Mouse (Mus musculus) heart, adult 8-10 months (tissue): ENCODE measurements around the gene Vat1. TPM values are rescaled to one million over a fixed set of nuclear protein-coding genes. Genes with fewer than 3 reads are reported as not detected.
"Not testable (repeated sequence)": the region's sequence is repeated elsewhere in the genome, so short reads cannot be mapped to it uniquely, and the experiment has no call there.

Source experiments
- DNase-seq: peaks from one replicate; pipeline ENCODE4 v3.0.0; 2022; ENCODE audit warnings: low spot score
- total RNA-seq, 4 experiments: library from RNA; stranded (reverse); gene quantifications; 2 replicates each; pipeline ENCODE4 v1.2.4; 2022

Gene Vat1
- total RNA-seq: 10 to 100 TPM; 20.6 to 23.2 (median 21.8) TPM

- peak; percentile 70 for DNase-seq
These were observed at the start of gene Vat1 for GRCm38 (mm10) chr11:101465869-101466551. Gene Vat1 (minus strand): TSS chr11:101466230.

DNA sequence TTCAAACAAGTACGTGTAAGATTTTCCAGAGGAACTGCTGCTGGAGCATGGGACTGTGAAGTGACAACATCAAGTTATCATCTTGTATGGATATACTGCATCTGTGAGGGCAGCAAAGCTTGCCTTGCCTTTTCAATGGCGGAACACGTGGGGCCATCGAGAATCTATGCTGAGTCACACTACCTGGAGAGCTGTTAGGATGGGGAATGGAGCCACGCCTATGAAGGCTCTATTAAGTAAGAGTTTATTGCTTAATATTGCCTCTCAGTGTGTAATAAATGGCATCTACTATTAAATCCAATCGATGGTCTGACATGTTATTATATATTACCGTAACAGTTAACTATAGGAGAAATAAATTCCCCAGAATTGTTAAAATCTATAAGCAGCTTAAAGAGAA is 41.1 kb upstream of the Vat1 start:
- no peak for DNase-seq

DNA sequence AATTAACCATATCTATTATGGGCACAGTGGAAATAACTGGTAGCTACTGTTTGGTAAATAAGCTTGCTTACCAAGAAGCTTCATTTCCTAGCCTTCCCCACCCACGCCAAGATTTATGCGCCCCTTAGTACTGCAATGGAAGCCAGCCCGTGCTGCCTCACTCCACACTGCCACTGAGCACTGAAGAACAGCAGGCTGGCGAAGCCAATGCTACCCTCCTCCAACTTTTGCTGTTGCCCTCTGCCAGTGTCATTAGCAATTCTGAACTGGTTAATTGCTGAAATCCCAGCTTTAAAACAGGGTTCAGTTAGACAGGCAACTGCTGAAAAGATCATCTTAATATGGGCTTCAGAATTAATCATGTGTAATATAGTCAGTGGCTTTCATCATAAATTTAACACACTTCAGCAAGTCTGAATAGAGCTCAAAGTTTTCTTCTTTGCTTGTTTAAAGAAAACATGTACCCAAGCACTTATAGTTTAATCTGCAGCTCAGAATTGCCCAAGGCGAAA is 40.3 kb upstream of the Vat1 start:
- no peak for DNase-seq

GRCm38 (mm10) chr11:101486126-101486525 is 20.1 kb upstream of the Vat1 start:
- no peak for DNase-seq

DNA sequence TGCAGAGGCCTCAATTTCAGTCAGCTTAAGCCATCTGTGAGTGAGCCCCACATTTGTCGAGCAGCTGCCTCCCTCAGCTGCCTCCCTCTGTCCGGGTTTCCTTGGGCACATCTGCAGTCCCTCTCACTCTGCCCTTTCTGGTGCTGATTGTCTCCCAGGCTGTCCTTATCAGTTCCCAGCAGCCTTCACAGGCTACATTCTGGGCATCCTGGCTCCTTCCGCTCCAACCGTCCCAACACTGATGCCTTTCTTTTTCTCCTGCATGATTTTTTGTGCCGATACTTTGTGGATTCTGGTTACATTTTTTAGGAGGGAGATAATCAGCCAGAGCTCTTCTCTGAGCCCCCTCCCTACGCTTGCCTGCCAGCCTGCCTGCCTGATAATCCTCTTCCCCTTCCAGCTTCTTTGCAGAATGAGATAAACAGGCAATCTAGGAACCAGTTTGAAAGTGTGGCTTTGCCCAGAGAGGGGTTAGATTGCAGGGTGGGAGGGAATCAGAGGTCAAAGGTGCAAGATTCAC is 19.5 kb upstream of the Vat1 start:
- DNase-seq: no peak

DNA sequence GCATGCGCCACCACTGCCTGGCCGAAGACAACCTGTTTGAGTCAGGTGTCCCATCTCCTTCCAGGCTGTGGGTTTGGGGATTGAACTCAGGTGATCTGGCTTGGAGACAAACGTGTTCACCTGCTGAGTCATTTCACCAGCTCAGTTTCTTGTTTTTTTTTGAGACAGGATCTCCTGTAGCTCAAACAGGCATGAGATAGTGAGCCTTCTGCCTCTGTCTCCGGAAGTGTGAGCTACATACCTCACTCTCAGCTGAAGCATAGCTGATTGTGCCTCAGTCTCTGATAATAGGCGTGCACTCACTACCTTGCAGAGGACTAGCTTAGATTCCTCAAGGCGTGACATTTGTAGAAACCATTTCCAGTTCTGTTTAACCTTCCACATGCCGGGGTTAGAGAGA is 18.8 kb upstream of the Vat1 start:
- no peak for DNase-seq

DNA sequence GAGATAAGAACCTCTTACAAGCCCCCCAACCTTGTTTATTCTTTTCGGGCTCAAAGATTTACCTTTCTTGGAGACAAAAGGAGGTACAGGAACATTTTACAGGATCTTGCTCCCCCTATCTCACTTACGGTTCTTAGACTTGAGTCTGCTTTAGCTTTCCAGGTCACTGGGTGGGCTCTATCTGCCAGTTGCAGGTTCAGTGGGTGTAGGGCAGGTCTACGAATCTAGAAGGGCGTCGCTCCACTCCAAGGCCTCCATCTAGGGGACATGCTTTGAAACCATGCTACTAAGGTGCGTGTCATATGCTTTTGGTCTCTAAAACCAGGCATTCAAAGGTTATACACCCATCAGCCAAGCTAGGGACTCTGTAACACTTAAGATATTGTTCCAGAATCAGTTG is 18.2 kb upstream of the Vat1 start:
- no peak for DNase-seq

- no peak for DNase-seq
These were observed 17.8 kb upstream of the Vat1 start for GRCm38 (mm10) chr11:101483804-101484203.

DNA sequence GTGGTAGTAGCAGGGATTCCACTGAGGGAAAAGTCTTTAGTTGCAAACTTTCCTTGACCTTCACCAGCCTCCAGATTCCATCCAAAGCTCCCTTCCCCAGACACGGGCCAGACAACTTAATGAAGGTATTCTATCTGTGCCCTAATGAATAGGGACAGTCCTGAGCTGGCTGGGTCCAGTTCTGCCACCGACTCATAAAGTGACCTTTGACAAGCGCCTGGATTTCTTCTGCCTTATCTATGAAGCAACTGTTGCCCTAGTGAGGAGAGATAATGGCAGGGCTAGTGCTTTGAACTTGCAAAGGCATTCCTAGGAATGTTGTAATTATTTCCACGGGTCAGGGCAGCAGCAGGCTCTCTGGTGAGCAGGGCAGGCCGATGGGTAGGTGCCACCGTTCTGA is 14.9 kb upstream of the Vat1 start:
- DNase-seq: no peak

- no peak for DNase-seq
These were observed 13.2 kb upstream of the Vat1 start for GRCm38 (mm10) chr11:101479171-101479635.

- no peak for DNase-seq
These were observed 11.7 kb upstream of the Vat1 start for GRCm38 (mm10) chr11:101477552-101478211.

DNA sequence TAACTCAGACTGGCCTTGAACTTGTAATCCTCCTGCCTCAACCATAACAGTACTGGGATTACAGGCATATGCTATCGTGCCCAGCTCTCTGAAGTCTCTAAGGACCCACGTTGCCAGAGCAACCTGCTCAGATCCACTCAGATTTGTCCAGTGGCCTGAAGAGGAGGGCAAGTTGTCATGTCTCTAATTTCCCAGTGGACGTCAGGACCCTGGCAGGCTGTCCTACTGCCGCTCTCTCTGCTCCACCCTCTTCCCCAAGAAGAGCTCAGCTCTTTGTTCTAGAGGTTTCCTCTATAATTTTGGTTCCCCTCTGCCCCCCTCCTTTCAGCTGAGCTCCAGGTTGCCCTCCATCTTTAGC is 11.1 kb upstream of the Vat1 start:
- DNase-seq: no peak

GRCm38 (mm10) chr11:101476361-101476760 is 10.3 kb upstream of the Vat1 start:
- not testable (repeated sequence) for DNase-seq

DNA sequence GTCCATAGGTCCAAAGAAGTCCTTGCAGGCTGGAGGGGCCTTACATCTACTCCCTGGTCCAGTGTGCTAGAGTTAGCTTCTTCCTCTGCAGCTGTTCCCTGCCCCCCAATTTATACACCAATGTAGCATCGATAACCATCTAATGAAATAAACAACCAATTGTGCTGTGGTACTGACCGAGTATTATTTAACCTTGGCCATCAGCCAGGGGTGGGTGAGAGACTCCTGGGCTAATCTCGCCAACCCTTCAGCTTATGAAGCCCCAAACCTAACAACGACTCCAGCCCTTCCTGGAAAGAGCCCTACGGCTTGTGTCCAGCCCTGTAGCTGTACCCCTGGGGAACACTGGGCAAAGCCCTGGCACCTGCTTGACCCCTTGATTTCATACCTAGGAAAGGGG is 8.3 kb upstream of the Vat1 start:
- DNase-seq: no peak

DNA sequence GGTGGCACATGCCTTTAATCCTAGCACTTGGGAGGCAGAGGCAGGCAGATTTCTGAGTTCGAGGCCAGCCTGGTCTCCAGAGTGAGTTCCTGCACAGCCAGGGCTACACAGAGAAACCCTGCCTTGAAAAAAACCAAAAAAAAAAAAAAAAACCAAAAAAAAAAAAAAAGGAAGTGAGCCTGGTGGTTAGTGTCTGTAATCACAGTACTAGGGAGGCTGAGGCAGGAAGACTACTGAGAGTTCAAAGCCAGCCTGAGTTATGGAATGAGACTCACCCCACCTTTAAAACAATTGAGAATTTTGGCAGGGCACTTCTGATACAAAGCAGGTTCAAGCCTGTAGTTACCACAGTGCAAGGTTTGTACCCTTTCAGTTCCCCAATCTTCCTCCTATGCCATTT is 7.7 kb upstream of the Vat1 start:
- DNase-seq: not testable (repeated sequence)

GRCm38 (mm10) chr11:101472336-101472735 is 6.3 kb upstream of the Vat1 start:
- no peak for DNase-seq

- DNase-seq: no peak
These were observed 5.9 kb upstream of the Vat1 start for GRCm38 (mm10) chr11:101471926-101472325.

DNA sequence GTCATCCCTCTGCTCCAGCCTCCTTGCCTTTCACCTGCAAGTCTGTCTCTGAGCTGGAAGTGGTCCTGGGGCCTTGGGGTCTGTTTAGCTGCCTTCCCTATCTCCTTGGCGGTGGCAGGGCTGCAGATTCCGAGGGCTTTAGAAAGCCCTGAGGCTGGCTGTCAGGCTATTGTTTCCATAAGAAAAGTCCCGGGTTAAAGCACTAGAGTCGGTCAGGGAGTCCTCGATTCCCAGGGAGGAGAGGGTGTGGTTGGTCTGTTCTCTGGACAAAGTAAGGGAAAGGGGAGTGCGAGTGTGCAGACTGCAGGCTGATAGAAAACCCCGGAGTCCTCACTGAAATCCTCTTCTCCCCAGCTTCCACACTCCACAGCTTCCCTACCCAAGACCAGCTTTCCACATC is 4.2 kb upstream of the Vat1 start:
- no peak for DNase-seq

- DNase-seq: no peak
These were observed 3.1 kb upstream of the Vat1 start for GRCm38 (mm10) chr11:101469155-101469554.

GRCm38 (mm10) chr11:101468731-101469130 is 2.7 kb upstream of the Vat1 start:
- no peak for DNase-seq

DNA sequence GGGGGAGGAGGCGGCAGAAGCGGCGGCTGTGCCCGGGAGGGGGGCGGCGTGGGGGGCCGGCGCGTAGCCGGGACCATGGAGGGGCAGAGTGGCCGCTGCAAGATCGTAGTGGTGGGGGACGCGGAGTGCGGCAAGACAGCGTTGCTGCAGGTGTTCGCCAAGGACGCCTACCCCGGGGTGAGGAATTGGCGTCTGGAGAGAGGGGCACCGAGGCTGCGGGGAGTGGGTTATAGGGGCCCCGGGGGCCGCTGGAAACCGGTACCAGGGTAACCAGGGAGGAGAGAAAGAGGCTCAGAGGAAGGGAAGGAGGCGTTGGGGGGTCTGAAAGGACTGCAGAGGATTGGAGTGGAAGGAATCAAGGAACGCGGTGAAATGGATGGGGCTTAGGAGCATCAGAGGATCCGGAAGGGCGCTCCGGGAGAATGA is 2.2 kb upstream of the Vat1 start:
- no peak for DNase-seq

DNA sequence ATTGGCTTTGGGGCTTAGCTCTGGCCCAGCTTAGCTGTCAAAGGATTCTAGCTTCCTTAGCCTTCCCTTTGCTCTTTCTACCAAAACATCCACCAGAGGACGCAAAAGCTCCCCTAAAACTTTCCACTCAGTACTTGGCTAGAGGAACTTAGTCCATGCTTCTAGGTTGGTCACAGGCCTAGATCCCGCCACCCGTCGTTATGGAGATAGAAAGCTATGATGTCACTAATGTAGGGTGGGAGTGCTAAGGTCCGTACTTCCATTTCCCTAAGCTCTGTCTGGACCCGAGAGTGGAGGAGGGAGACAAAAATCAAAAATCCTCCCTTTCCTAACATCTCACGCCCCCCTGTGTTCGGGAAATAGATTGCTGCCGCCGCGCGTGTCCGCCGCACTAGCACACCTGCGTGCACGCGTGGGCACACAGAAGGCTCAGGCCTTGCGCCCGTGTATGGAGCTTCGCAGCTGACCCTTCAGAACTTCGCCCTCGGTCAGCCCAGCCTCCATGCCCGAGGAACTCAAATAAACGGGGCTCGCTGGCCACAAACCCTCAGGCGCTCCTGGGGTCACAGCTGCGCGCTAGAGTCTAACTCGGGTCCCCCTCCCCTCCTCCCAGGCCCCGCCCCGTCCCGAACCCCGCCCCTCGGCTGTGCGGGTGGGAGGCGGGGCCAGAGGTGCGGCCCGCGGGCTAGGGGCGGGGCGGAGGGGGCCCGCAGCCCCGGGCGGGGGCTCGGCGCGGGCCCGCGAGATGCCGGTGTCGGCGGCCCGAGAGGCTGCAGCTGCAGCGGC is 1.6 kb upstream of the Vat1 start:
- peak; percentile 74 for DNase-seq
